Mouse (Mus musculus): ENCODE results near the gene Map7d1.

DNA sequence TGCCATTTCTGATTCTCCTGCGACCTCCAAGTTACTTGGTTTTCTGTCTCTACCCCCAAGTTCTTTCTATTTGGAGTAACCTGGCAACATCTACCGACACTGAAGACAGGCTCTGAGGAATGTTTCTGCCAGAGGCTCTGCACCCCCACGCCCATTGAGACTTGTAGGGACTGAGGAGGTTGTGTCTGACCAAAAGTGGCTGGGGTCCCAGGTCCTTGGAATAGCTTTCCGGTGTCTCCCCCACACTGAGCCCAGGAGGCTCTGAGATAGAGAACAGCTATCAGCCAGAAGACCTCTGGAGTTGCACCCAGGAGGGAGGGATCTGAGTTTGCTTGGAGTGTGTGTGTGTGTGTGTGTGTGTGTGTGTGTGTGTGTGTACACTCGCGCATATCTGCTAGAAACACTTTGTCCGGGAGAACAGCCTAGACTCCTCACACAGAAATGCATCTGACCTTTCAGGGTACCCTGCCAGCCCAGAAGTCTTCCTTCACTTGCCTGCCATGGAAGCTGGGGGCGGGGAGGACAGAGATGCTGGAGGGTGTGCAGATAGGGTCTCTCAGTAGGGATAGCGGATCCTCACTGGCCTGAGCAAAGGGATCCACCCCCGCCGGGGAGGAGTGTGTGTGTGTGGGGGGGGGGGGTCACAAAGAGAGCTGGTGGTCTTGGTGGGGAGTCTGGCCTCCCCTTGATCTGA, 31.3 kb upstream of the Map7d1 start:
- TF ChIP-seq CTCF (IDR thresholded peaks at IDR 0.05; ENCODE audit: low read depth) (no peak), EP300 (IDR thresholded peaks at IDR 0.05; ENCODE audit: low read depth) (no peak)
